Mouse (Mus musculus) G1E (cell line): Measurements from ENCODE around the gene Dnaaf1. TPM values are rescaled to one million over a fixed set of nuclear protein-coding genes. Genes with fewer than 3 reads are reported as not detected.

Experiments
- ATAC-seq: 2 replicates; pipeline ENCODE4 v1.8.0; 2016; ENCODE audit warnings: mild to moderate bottlenecking; ENCODE audit not compliant: insufficient number of reproducible peaks, poor library complexity, low FRiP score, severe bottlenecking; ENCODE audit errors: extremely low read depth
- DNase-seq: peaks from one replicate; pipeline ENCODE4 v3.0.0; 2012; ENCODE audit warnings: low spot score
- H3K27me3 ChIP-seq: 2 replicates; pipeline ENCODE4 v1.6.1; 2012; ENCODE audit warnings: mild to moderate bottlenecking, low read length, inconsistent platforms; ENCODE audit not compliant: insufficient read depth
- H3K36me3 ChIP-seq: replicated peaks from 2 replicates; pipeline ENCODE3; 2012; ENCODE audit warnings: mild to moderate bottlenecking, inconsistent platforms
- H3K4me1 ChIP-seq: 2 replicates; pipeline ENCODE4 v1.6.1; 2012; ENCODE audit warnings: low read depth, low read length, inconsistent platforms, mixed read lengths; ENCODE audit not compliant: insufficient read depth
- H3K4me3 ChIP-seq: 2 replicates; pipeline ENCODE4 v1.5.1; 2012; ENCODE audit warnings: low read depth, mild to moderate bottlenecking, inconsistent platforms, low read length, moderate library complexity, mixed read lengths
- H3K9me3 ChIP-seq: replicated peaks from 2 replicates; pipeline ENCODE4 v1.6.1; 2012; ENCODE audit warnings: inconsistent platforms
- CTCF ChIP-seq: IDR thresholded peaks from 2 replicates; pipeline ENCODE4 v1.5.1; 2012; ENCODE audit warnings: low read depth, low read length, inconsistent platforms, mixed read lengths
- GATA1 ChIP-seq: IDR thresholded peaks from 2 replicates; pipeline ENCODE4 v1.6.1; 2012; ENCODE audit warnings: borderline replicate concordance, low read length, inconsistent platforms, mixed read lengths
- GATA2 ChIP-seq: IDR thresholded peaks from 2 replicates; pipeline ENCODE4 v1.6.1; 2012; ENCODE audit warnings: low read depth, low read length, inconsistent platforms, borderline replicate concordance
- POLR2AphosphoS5 ChIP-seq: IDR thresholded peaks from 2 replicates; pipeline ENCODE4 v1.6.1; 2012; ENCODE audit warnings: low read depth, low read length, inconsistent platforms; ENCODE audit not compliant: insufficient replicate concordance
- TAL1 ChIP-seq: conservative IDR thresholded peaks from 2 replicates; pipeline ENCODE4 v1.6.1; 2012; ENCODE audit warnings: low read depth, low read length, inconsistent platforms, mixed read lengths
- polyA plus RNA-seq: library from polyadenylated mRNA; stranded (reverse); fragments of >175 nt; gene quantifications from 2 replicates; pipeline ENCODE4 v1.2.3, GENCODE M21; 2012
- total RNA-seq, 2 experiments: library from RNA; stranded (forward) in 1 of 2; stranded (reverse) in 1 of 2; fragments of 200-1000 nt in 1 of 2; fragments of >200 nt in 1 of 2; fragmentation: Nextera tagmentation in 1 of 2; gene quantifications; 2 replicates each; pipeline ENCODE4 v1.2.3; 2014 to 2017

The Dnaaf1 gene
- total and polyA plus RNA-seq, 3 experiments = 0.10 to 0.11 TPM; not detected in 1

DNA sequence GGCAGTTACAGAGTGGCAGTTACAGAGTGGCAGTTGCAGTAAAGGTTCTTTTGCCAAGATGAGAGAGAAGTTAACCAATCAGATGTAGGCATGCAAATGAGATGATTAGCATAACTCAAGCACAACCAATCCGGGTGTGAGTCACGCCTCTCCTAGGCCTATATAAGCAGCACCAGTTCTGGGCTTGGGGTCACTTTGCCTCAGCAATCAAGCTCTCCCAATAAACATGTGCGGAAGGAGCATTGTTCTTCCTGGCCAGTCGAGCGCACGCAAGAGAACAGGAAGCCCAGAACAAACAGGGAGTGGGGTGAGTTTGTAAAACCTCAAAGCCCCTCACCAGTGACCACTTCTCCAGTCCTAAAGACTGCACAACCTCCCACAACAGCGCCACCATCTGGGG is 71.8 kb downstream of the Dnaaf1 start:
- Histone ChIP-seq H3K4me1 (no peaks in the 10 kb centered on the region), H3K4me3 (no peak overlapping the region), H3K36me3 (no peaks in the 10 kb centered on the region), H3K9me3 (peaks cover 6% of the 10 kb centered on the region), H3K27me3 (peaks cover 2% of the 10 kb centered on the region; the same call in 1 of the 2 replicates)
- DNase-seq = no peak
- no peak for ATAC-seq
- TF ChIP-seq GATA1 (no peak), CTCF (no peak), GATA2 (no peak), TAL1 (no peak), POLR2AphosphoS5 (no peak)

Other genes with a start within 250 kb of the Dnaaf1 start
- gene Hsbp1, start 230.7 kb upstream of the Dnaaf1 start, total RNA-seq (2014; fragmentation: Nextera tagmentation) = 191 and 220 TPM in 2 replicates
- 92.1 and 104 TPM in 2 replicates for gene Hsbp1, start 230.7 kb upstream of the Dnaaf1 start, total RNA-seq (2017)
- 50.6 and 60.5 TPM in 2 replicates for gene Hsbp1, start 230.7 kb upstream of the Dnaaf1 start, polyA plus RNA-seq
- 4.1 and 7.7 TPM in 2 replicates for gene Mlycd, start 180.4 kb upstream of the Dnaaf1 start, total RNA-seq (2014; fragmentation: Nextera tagmentation)
- 10.5 and 14.8 TPM in 2 replicates for gene Mlycd, start 180.4 kb upstream of the Dnaaf1 start, total RNA-seq (2017)
- 16.7 and 20.1 TPM in 2 replicates for gene Mlycd, start 180.4 kb upstream of the Dnaaf1 start, polyA plus RNA-seq
- not detected in 2 replicates for gene Osgin1, start 141.1 kb upstream of the Dnaaf1 start, total RNA-seq (2014; fragmentation: Nextera tagmentation)
- gene Osgin1, start 141.1 kb upstream of the Dnaaf1 start, total RNA-seq (2017) = 0.17 and 0.49 TPM in 2 replicates
- gene Osgin1, start 141.1 kb upstream of the Dnaaf1 start, polyA plus RNA-seq = 0.08 and 0.10 TPM in 2 replicates
- not detected in 2 replicates for gene Necab2, start 128.5 kb upstream of the Dnaaf1 start, total RNA-seq (2014; fragmentation: Nextera tagmentation)
- gene Necab2, start 128.5 kb upstream of the Dnaaf1 start, total RNA-seq (2017) = 0.06 TPM in 1 of 2 replicates, not detected in the other
- not detected in 2 replicates for gene Necab2, start 128.5 kb upstream of the Dnaaf1 start, polyA plus RNA-seq
- not detected in 2 replicates for gene Slc38a8, start 73.5 kb upstream of the Dnaaf1 start, total RNA-seq (2014; fragmentation: Nextera tagmentation)
- 0.06 and 0.11 TPM in 2 replicates for gene Slc38a8, start 73.5 kb upstream of the Dnaaf1 start, total RNA-seq (2017)
- gene Slc38a8, start 73.5 kb upstream of the Dnaaf1 start, polyA plus RNA-seq = not detected in 2 replicates
- gene Mbtps1, start 16.5 kb upstream of the Dnaaf1 start, total RNA-seq (2014; fragmentation: Nextera tagmentation) = 80.9 and 98.7 TPM in 2 replicates
- 37.3 and 40.2 TPM in 2 replicates for gene Mbtps1, start 16.5 kb upstream of the Dnaaf1 start, total RNA-seq (2017)
- 107 and 108 TPM in 2 replicates for gene Mbtps1, start 16.5 kb upstream of the Dnaaf1 start, polyA plus RNA-seq
- gene Hsdl1, start 52 bp upstream of the Dnaaf1 start, total RNA-seq (2014; fragmentation: Nextera tagmentation) = 19.3 and 22.7 TPM in 2 replicates
- gene Hsdl1, start 52 bp upstream of the Dnaaf1 start, total RNA-seq (2017) = 56.7 and 58.0 TPM in 2 replicates
- gene Hsdl1, start 52 bp upstream of the Dnaaf1 start, polyA plus RNA-seq = 38.7 and 42.2 TPM in 2 replicates
- gene Taf1c, start 30.0 kb downstream of the Dnaaf1 start, total RNA-seq (2014; fragmentation: Nextera tagmentation) = 6.6 and 7.1 TPM in 2 replicates
- 7.7 and 8.7 TPM in 2 replicates for gene Taf1c, start 30.0 kb downstream of the Dnaaf1 start, total RNA-seq (2017)
- 53.2 and 65.0 TPM in 2 replicates for gene Taf1c, start 30.0 kb downstream of the Dnaaf1 start, polyA plus RNA-seq
- not detected in 2 replicates for gene Adad2, start 37.5 kb downstream of the Dnaaf1 start, total RNA-seq (2014; fragmentation: Nextera tagmentation)
- not detected in 2 replicates for gene Adad2, start 37.5 kb downstream of the Dnaaf1 start, total RNA-seq (2017)
- gene Adad2, start 37.5 kb downstream of the Dnaaf1 start, polyA plus RNA-seq = not detected in 2 replicates
- gene Kcng4, start 60.4 kb downstream of the Dnaaf1 start, total RNA-seq (2014; fragmentation: Nextera tagmentation) = not detected in 2 replicates
- 0.11 TPM in 1 of 2 replicates, not detected in the other for gene Kcng4, start 60.4 kb downstream of the Dnaaf1 start, total RNA-seq (2017)
- not detected in 2 replicates for gene Kcng4, start 60.4 kb downstream of the Dnaaf1 start, polyA plus RNA-seq
- gene Wfdc1, start 91.1 kb downstream of the Dnaaf1 start, total RNA-seq (2014; fragmentation: Nextera tagmentation) = not detected in 2 replicates
- not detected in 2 replicates for gene Wfdc1, start 91.1 kb downstream of the Dnaaf1 start, total RNA-seq (2017)
- gene Wfdc1, start 91.1 kb downstream of the Dnaaf1 start, polyA plus RNA-seq = not detected in 2 replicates
- gene Atp2c2, start 124.8 kb downstream of the Dnaaf1 start, total RNA-seq (2014; fragmentation: Nextera tagmentation) = not detected in 2 replicates
- gene Atp2c2, start 124.8 kb downstream of the Dnaaf1 start, total RNA-seq (2017) = not detected in 2 replicates
- not detected in 2 replicates for gene Atp2c2, start 124.8 kb downstream of the Dnaaf1 start, polyA plus RNA-seq
- 6.6 and 8.1 TPM in 2 replicates for gene Tldc1, start 203.2 kb downstream of the Dnaaf1 start, total RNA-seq (2014; fragmentation: Nextera tagmentation)
- 10.7 TPM in 2 replicates for gene Tldc1, start 203.2 kb downstream of the Dnaaf1 start, total RNA-seq (2017)
- gene Tldc1, start 203.2 kb downstream of the Dnaaf1 start, polyA plus RNA-seq = 7.2 and 8.4 TPM in 2 replicates